Mouse (Mus musculus): ENCODE data around the gene Dscaml1.

The Dscaml1 gene

GRCm38 (mm10) chr9:45638184-45638917 lies 211.9 kb downstream of the Dscaml1 start:
- no peak for DNase-seq

- no peak for DNase-seq
Observed at GRCm38 (mm10) chr9:45644833-45645388, 218.5 kb downstream of the Dscaml1 start.

GRCm38 (mm10) chr9:45645526-45645925 lies 219.1 kb downstream of the Dscaml1 start:
- DNase-seq = no peak

- no peak for DNase-seq
Observed at GRCm38 (mm10) chr9:45651078-45651809, 224.8 kb downstream of the Dscaml1 start.

GRCm38 (mm10) chr9:45651810-45652177 lies 225.4 kb downstream of the Dscaml1 start:
- no peak for DNase-seq

GRCm38 (mm10) chr9:45657172-45658062 lies 231.0 kb downstream of the Dscaml1 start:
- no peak for DNase-seq

- DNase-seq = no peak
Observed at GRCm38 (mm10) chr9:45660191-45660590, 233.8 kb downstream of the Dscaml1 start.

- no peak for DNase-seq
Observed at GRCm38 (mm10) chr9:45662471-45662870, 236.0 kb downstream of the Dscaml1 start.

- DNase-seq = no peak
Observed at GRCm38 (mm10) chr9:45663386-45664315, 237.2 kb downstream of the Dscaml1 start.

- DNase-seq = no peak
Observed at GRCm38 (mm10) chr9:45664326-45664725, 237.9 kb downstream of the Dscaml1 start.

- no peak for DNase-seq
Observed at GRCm38 (mm10) chr9:45664871-45665394, 238.5 kb downstream of the Dscaml1 start.

GRCm38 (mm10) chr9:45675931-45676330 lies 249.5 kb downstream of the Dscaml1 start:
- DNase-seq = no peak

GRCm38 (mm10) chr9:45676578-45676977 lies 250.2 kb downstream of the Dscaml1 start:
- DNase-seq = no peak

GRCm38 (mm10) chr9:45677236-45677781 lies 250.9 kb downstream of the Dscaml1 start:
- peak; percentile 32 to 55 for DNase-seq

- no peak for DNase-seq
Observed at GRCm38 (mm10) chr9:45677952-45678663, 251.7 kb downstream of the Dscaml1 start.

GRCm38 (mm10) chr9:45678664-45679026 lies 252.2 kb downstream of the Dscaml1 start:
- DNase-seq = no peak

- DNase-seq = no peak
Observed at GRCm38 (mm10) chr9:45682461-45682998, 256.1 kb downstream of the Dscaml1 start.

- peak in 1 of 2 experiments; percentile 7 for DNase-seq
Observed at GRCm38 (mm10) chr9:45693424-45694237, 267.2 kb downstream of the Dscaml1 start.

GRCm38 (mm10) chr9:45694256-45694655 lies 267.8 kb downstream of the Dscaml1 start:
- DNase-seq = no peak
